Mouse (Mus musculus) frontal cortex, adult 2 months (tissue): ENCODE results near the gene 2610507B11Rik. TPM values are rescaled to one million over a fixed set of nuclear protein-coding genes. Genes with fewer than 3 reads are reported as not detected.

Source experiments
- DNase-seq, 2 experiments: peaks; one replicate each; pipeline ENCODE4 v3.0.0; 2022; ENCODE audit warnings: low spot score in 1 of 2; ENCODE audit errors: extremely low spot score in 1 of 2
- polyA plus RNA-seq: library from polyadenylated mRNA; depleted of rRNA; stranded (reverse); fragments of >200 nt; gene quantifications from 2 replicates; pipeline ENCODE4 v1.2.3, GENCODE M21; 2012

2610507B11Rik gene
- polyA plus RNA-seq, 1 experiment: 129 TPM

GRCm38 (mm10) chr11:78279586-78279985, 18.0 kb downstream of the 2610507B11Rik start:
- DNase-seq: no peak

GRCm38 (mm10) chr11:78289146-78289763, 27.7 kb downstream of the 2610507B11Rik start:
- no peak for DNase-seq

DNA sequence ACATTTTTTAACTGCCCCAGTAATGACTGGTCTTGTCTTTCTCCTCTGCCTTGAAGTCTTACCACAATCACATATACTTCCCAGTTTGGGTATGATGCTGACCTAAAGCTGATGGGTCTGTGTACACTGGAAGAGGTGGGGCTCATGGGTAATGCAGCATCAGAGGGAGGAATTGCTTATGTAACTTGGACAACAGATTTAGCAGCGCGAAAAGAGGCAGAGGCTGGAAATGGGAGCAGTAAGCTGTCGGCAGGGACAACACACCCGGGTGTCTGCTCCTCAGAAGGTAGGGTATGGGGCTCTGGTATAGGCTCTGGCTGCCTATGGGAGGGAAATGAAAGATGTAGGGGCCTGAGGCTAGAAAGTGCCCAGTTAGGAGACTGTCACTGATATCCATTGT, 29.1 kb downstream of the 2610507B11Rik start, which contains the start of gene BC030499:
BC030499 (plus strand) TSS at position 188 of the 400 bp plus-strand sequence.
- peak; percentile 17 to 64 for DNase-seq

- DNase-seq: no peak
Observed at GRCm38 (mm10) chr11:78294585-78294984, 33.0 kb downstream of the 2610507B11Rik start.

- no peak for DNase-seq
Observed at GRCm38 (mm10) chr11:78300917-78301316, 39.4 kb downstream of the 2610507B11Rik start.

DNA sequence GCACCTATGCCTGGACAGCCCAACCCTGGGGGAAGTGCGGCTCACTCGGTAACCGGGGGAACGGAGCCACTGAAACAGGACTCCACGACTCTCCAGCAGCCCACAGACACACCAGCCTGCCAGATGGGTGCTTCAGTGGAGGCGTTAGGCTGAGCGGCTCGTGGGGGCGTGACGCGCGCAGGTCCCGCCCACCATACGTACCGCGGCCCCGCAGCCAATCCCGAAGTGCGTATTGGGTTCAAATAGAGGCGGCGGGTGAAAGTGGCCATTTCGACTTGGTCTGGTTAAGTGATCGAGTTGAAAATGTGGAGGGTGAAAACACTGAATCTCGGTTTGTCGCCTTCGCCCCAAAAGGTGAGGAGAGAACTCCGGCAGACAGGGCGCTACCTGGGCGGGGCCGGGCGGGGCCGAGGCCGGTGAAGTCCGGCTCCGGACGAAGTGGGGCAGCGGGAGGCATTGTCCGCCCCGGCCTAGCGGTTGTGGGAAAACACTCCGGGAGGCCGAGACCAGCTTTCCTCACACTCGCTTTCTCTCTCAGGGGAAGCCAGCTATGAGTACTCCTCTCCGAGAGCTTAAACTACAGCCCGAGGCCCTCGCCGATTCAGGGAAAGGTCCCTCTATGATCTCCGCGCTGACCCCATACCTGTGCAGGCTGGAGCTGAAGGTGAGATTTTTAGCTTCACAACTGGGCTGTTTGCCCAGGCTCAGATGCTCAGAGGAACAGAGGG, 40.0 kb downstream of the 2610507B11Rik start, which contains the start of gene Spag5:
Spag5 (plus strand) TSS at position 173 of the 728 bp plus-strand sequence.
- DNase-seq: peak; percentile 84 to 93

GRCm38 (mm10) chr11:78305272-78305671, 43.7 kb downstream of the 2610507B11Rik start:
- DNase-seq: no peak

DNA sequence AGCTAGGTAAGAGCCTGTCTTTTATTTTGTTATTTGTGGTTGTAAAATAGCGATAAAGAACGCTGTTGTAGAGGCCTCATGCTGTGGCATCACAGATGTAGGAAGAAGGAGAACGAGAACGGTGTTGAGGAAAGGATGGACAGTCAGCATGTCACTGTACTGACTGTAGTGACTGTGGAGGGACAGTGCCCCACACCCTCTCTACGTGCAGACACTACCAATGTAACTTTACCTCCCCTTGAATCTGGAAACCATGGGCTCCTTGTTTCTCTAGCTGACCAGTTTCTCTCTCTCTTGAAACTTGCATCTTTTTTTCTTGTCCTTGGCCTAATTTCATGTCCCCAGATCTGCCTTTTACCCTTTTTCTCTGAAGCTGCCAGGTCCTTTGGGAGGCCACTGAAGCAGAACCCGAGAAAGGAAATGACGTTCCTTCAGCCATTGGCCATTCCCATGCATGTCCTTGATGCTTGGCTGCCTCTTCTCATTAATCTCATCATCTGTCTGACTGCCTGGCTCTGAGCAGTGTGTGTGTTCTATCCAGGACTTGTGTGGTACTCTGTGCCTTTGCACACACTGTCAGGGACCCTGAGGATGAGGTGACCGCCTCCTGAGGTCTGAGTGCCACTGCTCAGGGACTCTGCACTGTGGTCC, 49.4 kb downstream of the 2610507B11Rik start:
- no peak for DNase-seq

GRCm38 (mm10) chr11:78313662-78314061, 52.1 kb downstream of the 2610507B11Rik start:
- DNase-seq: no peak

DNA sequence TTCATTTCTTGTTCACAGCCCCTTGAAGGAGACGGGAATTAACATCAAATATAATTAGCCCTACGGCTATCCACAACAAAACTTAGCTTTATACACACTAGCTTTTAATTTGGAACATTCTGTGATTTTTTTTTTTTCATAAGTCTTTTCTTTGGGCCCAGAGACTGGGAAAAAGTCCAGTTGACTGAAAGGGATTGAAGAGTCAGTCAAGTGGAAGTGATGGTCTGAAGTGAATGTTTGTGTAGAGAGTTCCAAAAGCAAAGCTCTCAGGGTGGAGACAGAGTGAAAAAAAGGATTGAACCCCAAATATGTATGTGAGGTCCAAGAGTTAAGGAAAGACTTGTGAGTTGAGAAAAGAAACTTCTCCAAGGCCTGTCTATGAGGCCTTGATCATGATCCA, 56.9 kb downstream of the 2610507B11Rik start:
- DNase-seq: no peak

- DNase-seq: no peak
Observed at GRCm38 (mm10) chr11:78322076-78322831, 60.7 kb downstream of the 2610507B11Rik start.

DNA sequence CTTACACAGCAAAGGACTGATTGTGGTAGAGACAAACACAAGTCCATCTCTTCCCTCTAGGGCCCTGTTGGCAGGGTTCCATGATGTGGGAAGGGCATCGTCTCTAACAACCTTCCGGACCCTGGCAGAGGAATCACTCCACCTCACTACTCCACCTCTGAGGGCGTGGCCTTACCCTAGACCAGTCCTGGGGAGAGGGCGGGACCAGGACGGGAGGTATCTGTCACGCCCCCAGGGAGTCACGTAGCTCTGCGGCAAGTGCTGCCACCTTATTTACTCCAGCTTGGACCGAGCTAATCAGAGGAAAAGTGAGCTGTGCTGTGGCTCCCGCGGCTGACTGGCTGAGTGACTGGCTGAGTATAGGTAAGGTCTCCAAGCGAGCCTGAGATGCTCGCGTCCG, 61.3 kb downstream of the 2610507B11Rik start, which contains the start of gene Aldoc:
Aldoc (plus strand) TSS at position 109 of the 400 bp plus-strand sequence.
- DNase-seq: peak; percentile 80 to 84

- DNase-seq: peak in 1 of 2 experiments; percentile 67
Observed at GRCm38 (mm10) chr11:78324000-78324785, 62.6 kb downstream of the 2610507B11Rik start.

DNA sequence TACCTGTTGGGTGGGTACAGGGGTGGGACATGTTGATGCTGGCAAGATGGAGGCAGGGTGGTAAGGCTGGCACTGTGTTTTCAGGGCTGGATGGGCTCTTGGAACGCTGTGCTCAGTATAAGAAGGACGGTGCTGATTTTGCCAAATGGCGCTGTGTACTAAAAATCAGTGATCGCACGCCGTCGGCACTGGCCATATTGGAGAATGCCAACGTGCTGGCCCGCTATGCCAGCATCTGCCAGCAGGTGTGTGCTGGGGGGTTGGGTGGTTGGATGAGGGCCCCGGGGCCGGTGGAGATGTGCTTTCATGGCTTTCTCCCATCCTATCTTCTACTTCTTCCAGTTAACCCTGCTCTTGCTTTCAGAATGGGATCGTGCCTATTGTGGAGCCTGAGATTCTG, 63.4 kb downstream of the 2610507B11Rik start:
- no peak for DNase-seq

GRCm38 (mm10) chr11:78327215-78327614, 65.7 kb downstream of the 2610507B11Rik start:
- DNase-seq: no peak

DNA sequence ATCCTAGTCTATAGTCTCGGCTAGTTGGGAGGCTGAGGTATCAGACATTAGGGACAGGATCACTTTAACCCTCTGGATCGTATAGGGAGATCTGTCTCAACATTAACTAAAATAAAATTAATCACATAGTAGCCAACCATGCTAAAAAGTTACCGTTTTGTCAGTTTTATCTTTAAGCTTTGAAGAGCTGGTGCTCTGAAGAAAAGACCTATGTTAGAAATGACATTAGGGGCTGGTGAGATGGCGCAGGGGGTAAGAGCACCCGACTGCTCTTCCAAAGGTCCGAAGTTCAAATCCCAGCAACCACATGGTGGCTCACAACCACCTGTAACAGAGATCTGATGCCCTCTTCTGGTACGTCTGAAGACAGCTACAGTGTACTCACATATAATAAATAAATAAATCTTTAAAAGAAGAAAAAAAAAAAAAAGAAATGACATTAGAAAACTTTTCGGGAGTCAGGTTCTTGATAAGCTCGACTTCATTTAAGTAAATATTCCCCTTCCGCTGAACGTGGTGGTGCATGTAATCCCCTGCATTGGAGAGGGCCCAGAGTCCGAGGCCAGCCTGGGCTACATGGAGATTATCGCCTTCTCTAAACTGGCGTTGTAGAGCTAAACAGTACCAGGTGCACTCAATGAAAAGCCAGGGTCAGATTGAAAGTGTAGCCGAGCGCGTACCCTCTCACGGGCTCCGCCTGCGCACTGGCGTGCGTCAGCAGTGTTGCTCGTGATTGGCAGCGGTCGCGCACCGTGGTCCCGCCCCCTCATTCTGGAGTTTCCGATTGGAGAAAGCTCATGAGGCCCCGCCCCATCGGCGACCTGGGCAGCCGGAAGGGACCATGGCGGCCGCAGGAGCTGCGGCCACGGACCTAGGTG, 66.3 kb downstream of the 2610507B11Rik start, which contains the start of gene Pigs:
Pigs (plus strand) TSS at position 782 of the 878 bp plus-strand sequence.
- peak; percentile 92 to 98 for DNase-seq

GRCm38 (mm10) chr11:78328512-78329056, 67.0 kb downstream of the 2610507B11Rik start:
- DNase-seq: no peak

DNA sequence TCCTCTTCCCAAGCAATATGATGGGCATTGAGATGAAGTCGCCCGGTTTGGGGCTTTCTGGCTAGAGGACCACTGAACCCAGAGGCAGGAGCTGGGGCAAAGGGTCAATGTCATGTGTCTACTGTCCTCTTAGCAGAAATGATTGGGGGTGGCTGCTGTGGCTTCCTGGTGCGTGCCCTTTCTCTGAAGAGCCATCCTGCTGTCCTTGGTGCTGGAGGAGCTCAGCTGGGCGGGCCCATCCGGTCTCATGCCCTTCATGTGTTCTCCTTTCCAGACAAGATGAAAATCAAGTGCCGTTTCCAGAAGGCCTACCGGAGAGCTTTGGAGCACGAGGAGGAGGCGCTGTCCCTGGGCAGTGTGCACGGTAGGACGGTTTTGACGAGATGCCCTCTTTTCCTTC, 71.1 kb downstream of the 2610507B11Rik start:
- DNase-seq: no peak
